Comparison of ENCODE assay signal across 10 mouse cellular contexts in genomic region chr2:168580295-168580915, GRCm38 (mm10). TPM values are rescaled to one million over a fixed set of nuclear protein-coding genes. Genes with fewer than 3 reads are reported as not detected.
DNase-seq lines count a peak whose midpoint lies in the region; ATAC-seq lines count a peak whose summit lies in the region.
"Had no signal": no experiment of that assay in that cellular context is flagged by ENCODE, and none has a peak within 500 bp of the region (broad histone marks: within the 10 kb centered on the region; RNA-seq: fewer than 3 reads in every experiment).

No protein-coding gene starts in this region.

- no peaks in the 10 kb centered on the region for H3K9me3 ChIP-seq in heart, embryonic 13.5 days
- H3K9me3 ChIP-seq in megakaryocyte, embryonic 14.5 days = no peaks in the 10 kb centered on the region
- H3K9me3 ChIP-seq in embryonic facial prominence, embryonic 11.5 days (replicated peaks; ENCODE audit: control insufficient read depth, low read length) = no peaks in the 10 kb centered on the region
- no peaks in the 10 kb centered on the region for H3K9me3 ChIP-seq in stomach, embryonic 16.5 days (replicated peaks; ENCODE audit: control insufficient read depth, low read length)

- ATAC-seq in heart, embryonic 13.5 days (ENCODE audit: extremely low read depth, insufficient number of reproducible peaks, low FRiP score, low TSS enrichment) = no peak
- no peak for ATAC-seq in megakaryocyte, adult 5-6 weeks (ENCODE audit: poor library complexity, severe bottlenecking)
- no peak for ATAC-seq in embryonic facial prominence, embryonic 11.5 days (replicated peaks; ENCODE audit: insufficient number of reproducible peaks, low FRiP score, low TSS enrichment, low read depth)
- ATAC-seq in stomach, embryonic 16.5 days (ENCODE audit: insufficient read depth, low FRiP score) = no peak

- peak overlapping the region; percentile 70 for H3K9ac ChIP-seq in heart, embryonic 13.5 days
- no peak overlapping the region; the same call in 1 of the 2 replicates for H3K9ac ChIP-seq in embryonic facial prominence, embryonic 11.5 days (replicated peaks; ENCODE audit: low read length)
- peak overlapping the region; percentile 28 for H3K9ac ChIP-seq in stomach, embryonic 16.5 days (ENCODE audit: low read length)

- peaks cover 85% of the 10 kb centered on the region for H3K4me1 ChIP-seq in heart, embryonic 13.5 days
- H3K4me1 ChIP-seq in megakaryocyte, embryonic 14.5 days = peaks cover 89% of the 10 kb centered on the region
- peaks cover 8% of the 10 kb centered on the region for H3K4me1 ChIP-seq in embryonic facial prominence, embryonic 11.5 days (ENCODE audit: control insufficient read depth, insufficient read depth, low read length)
- H3K4me1 ChIP-seq in stomach, embryonic 16.5 days (ENCODE audit: control insufficient read depth, insufficient read depth, low read length) = peaks cover 39% of the 10 kb centered on the region

- WGBS in heart, embryonic 13.5 days = 46% methylated on average over 22 of the region's 22 CpGs
- WGBS in embryonic facial prominence, embryonic 11.5 days = 45% methylated on average over 22 of the region's 22 CpGs
- 49% methylated on average over 22 of the region's 22 CpGs for WGBS in stomach, embryonic 16.5 days

- H3K4me2 ChIP-seq in heart, embryonic 13.5 days = peak overlapping the region; percentile 40
- H3K4me2 ChIP-seq in embryonic facial prominence, embryonic 11.5 days (ENCODE audit: low read depth, low read length) = peak overlapping the region; percentile 3
- H3K4me2 ChIP-seq in stomach, embryonic 16.5 days (ENCODE audit: low read depth, low read length) = peak overlapping the region; percentile 19; the same call in 1 of the 2 replicates

- H3K4me3 ChIP-seq in heart, embryonic 13.5 days = no peak overlapping the region
- peak overlapping the region; percentile 66 for H3K4me3 ChIP-seq in megakaryocyte, embryonic 14.5 days (replicated peaks)
- H3K4me3 ChIP-seq in embryonic facial prominence, embryonic 11.5 days (ENCODE audit: low read depth, low read length) = no peak overlapping the region
- no peak overlapping the region for H3K4me3 ChIP-seq in stomach, embryonic 16.5 days (replicated peaks; ENCODE audit: low read length)

- no peak for DNase-seq in heart, postnatal 4 days
- DNase-seq in embryonic facial prominence, embryonic 11.5 days (ENCODE audit: low spot score) = peak; percentile 59
- DNase-seq in adrenal gland, postnatal 10 days = no peak
- no peak for DNase-seq in B cell, adult 2 months
- DNase-seq: layer of hippocampus, postnatal 36 days had no signal

- H3K27me3 ChIP-seq in heart, embryonic 13.5 days (replicated peaks) = no peaks in the 10 kb centered on the region
- H3K27me3 ChIP-seq in megakaryocyte, embryonic 14.5 days (replicated peaks) = peaks cover 5% of the 10 kb centered on the region
- no peaks in the 10 kb centered on the region for H3K27me3 ChIP-seq in embryonic facial prominence, embryonic 11.5 days (ENCODE audit: control insufficient read depth, insufficient read depth, low read length)
- no peaks in the 10 kb centered on the region for H3K27me3 ChIP-seq in stomach, embryonic 16.5 days (ENCODE audit: control insufficient read depth, insufficient read depth, low read length)

- H3K27ac ChIP-seq in heart, embryonic 13.5 days (replicated peaks) = 0 out of 2 replicates have a peak overlapping the region, but pooled peaks have one; percentile 40
- no peak overlapping the region for H3K27ac ChIP-seq in embryonic facial prominence, embryonic 11.5 days (replicated peaks; ENCODE audit: low read depth, low read length)
- no peak overlapping the region for H3K27ac ChIP-seq in stomach, embryonic 16.5 days (ENCODE audit: low read length)

- H3K36me3 ChIP-seq in heart, embryonic 13.5 days = no peaks in the 10 kb centered on the region; the same call in 1 of the 2 replicates
- H3K36me3 ChIP-seq in megakaryocyte, embryonic 14.5 days (replicated peaks; ENCODE audit: low read length) = peaks cover 6% of the 10 kb centered on the region
- no peaks in the 10 kb centered on the region for H3K36me3 ChIP-seq in embryonic facial prominence, embryonic 11.5 days (replicated peaks; ENCODE audit: control insufficient read depth, insufficient read depth, low read depth, low read length)
- H3K36me3 ChIP-seq in stomach, embryonic 16.5 days (ENCODE audit: control insufficient read depth, insufficient read depth, low read length) = no peaks in the 10 kb centered on the region

RNA-seq across cellular contexts. Expression of gene Nfatc2, which starts 21.1 kb away (rescaled TPM):
- 9.3 and 10.1 TPM in 2 replicates for polyA plus RNA-seq in heart, embryonic 13.5 days (2015; fragmentation: Nextera tagmentation; extraction: Ambion mirVana)
- total RNA-seq in heart, postnatal 4 days (2021) = 10 to 100 TPM; 18.8 to 21.3 TPM
- polyA plus RNA-seq in megakaryocyte, embryonic 14.5 days (2012; ENCODE audit: insufficient read depth, low replicate concordance) = 1.0 and 2.8 TPM in 2 replicates
- 12.9 and 14.1 TPM in 2 replicates for total RNA-seq in megakaryocyte, adult 5-6 weeks (2015)
- 3.2 and 6.4 TPM in 2 replicates for total RNA-seq in megakaryocyte, adult 5-6 weeks (2017)
- polyA plus RNA-seq in embryonic facial prominence, embryonic 11.5 days (2014; fragmentation: Nextera tagmentation; extraction: Ambion mirVana) = 0.87 and 1.1 TPM in 2 replicates
- 3.1 and 3.3 TPM in 2 replicates for polyA plus RNA-seq in stomach, embryonic 16.5 days (2015; fragmentation: Nextera tagmentation; extraction: Ambion mirVana)
- 1 to 10 TPM; 2.7 to 5.0 TPM for total RNA-seq in adrenal gland, postnatal 10 days (2021)
- total RNA-seq: MEL had no signal
